Mouse (Mus musculus) brain, embryonic 14.5 days (tissue): ENCODE measurements at regions not wholly inside any gene's neighbourhood (a gene's known extent, or its start where the extent isn't known, plus 50 kb on each side); places are given as distances from the start of the nearest gene placed in this dataset.
"Not testable (repeated sequence)": the region's sequence is repeated elsewhere in the genome, so short reads cannot be mapped to it uniquely, and the experiment has no call there.

Experiments used
- DNase-seq: peaks from one replicate; pipeline ENCODE4 v3.0.0-alpha.2; 2011; ENCODE audit warnings: low read depth
- CTCF ChIP-seq: fragments of 200-500 bp; IDR thresholded peaks from 2 replicates; pipeline ENCODE4 v1.5.1; 2012; ENCODE audit warnings: inconsistent platforms, mild to moderate bottlenecking, moderate library complexity, borderline replicate concordance; ENCODE audit not compliant: insufficient read depth, insufficient read length; ENCODE audit errors: extremely low read depth
- POLR2A ChIP-seq: fragments of 200-500 bp; IDR thresholded peaks from 2 replicates; pipeline ENCODE4 v1.6.1; 2012; ENCODE audit warnings: mild to moderate bottlenecking, inconsistent platforms, borderline replicate concordance; ENCODE audit not compliant: poor library complexity, insufficient read depth, insufficient read length, severe bottlenecking; ENCODE audit errors: extremely low read depth

- not testable (repeated sequence) for DNase-seq
Measured at GRCm38 (mm10) chr17:17197229-17197628, 76.0 kb downstream of the Zfp97 start.

GRCm38 (mm10) chr17:17229069-17229468, 107.9 kb downstream of the Zfp97 start:
- TF ChIP-seq CTCF = no peak
- TF ChIP-seq POLR2A = no peak
- no peak for DNase-seq

- peak; percentile 99 for DNase-seq
Measured at GRCm38 (mm10) chr17:17234329-17235185, 113.3 kb downstream of the Zfp97 start.

GRCm38 (mm10) chr17:17235186-17235482, 113.9 kb downstream of the Zfp97 start:
- DNase-seq = peak; percentile 27
